Comparison of ENCODE assay signal across 29 mouse cellular contexts in the genomic region with DNA sequence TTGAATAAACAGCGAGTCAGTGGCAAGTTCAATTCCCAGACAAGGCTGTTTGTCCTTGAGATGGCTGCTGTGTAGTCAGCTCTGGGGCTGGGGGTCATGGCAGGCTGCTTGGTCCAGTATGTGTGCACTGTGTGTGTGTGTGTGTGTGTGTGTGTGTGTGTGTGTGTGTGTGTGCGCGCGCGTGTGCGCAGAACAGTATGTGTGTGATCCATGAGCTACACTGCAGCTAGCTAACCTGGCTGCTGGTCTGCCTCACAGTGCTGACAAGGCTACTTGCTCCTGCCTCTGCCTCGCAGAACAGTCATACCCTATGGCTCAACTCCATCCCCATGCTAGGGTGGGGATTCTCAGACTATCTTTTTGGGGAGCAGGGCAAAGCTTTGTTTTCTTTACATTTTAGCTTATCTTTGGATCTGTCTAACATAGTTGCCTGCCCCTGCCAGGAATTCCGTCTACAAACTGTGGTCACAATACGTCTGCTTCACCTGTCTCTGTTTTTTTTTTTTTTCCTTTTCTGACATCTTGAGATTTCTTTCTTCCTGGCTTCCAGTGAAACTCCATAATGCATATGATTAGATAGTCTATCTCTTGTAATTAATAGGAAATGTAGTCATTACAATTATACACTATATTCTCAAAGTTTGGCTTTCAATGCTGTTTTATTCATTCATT.
"Had no signal": no experiment of that assay in that cellular context is flagged by ENCODE, and none has a peak within 500 bp of the region (broad histone marks: within the 10 kb centered on the region; RNA-seq: fewer than 3 reads in every experiment).

No protein-coding gene starts in this region.

- H3K9ac ChIP-seq: limb, embryonic 12.5 days; limb, embryonic 13.5 days; limb, embryonic 15.5 days; liver, embryonic 12.5 days; liver, embryonic 13.5 days; liver, embryonic 14.5 days; liver, embryonic 15.5 days; liver, postnatal 0 days; lung, embryonic 14.5 days; lung, embryonic 15.5 days; midbrain, embryonic 12.5 days; midbrain, embryonic 13.5 days; midbrain, embryonic 15.5 days had no signal

- H3K4me3 ChIP-seq: limb, embryonic 10.5 days; limb, embryonic 12.5 days; limb, embryonic 13.5 days; limb, embryonic 15.5 days; liver, embryonic 12.5 days; liver, embryonic 13.5 days; liver, embryonic 15.5 days; lung, embryonic 15.5 days; megakaryocyte, embryonic 14.5 days; midbrain, embryonic 10.5 days; midbrain, embryonic 12.5 days; midbrain, embryonic 13.5 days; midbrain, embryonic 15.5 days; myocyte had no signal

- H3K4me1 ChIP-seq: limb, embryonic 10.5 days; limb, embryonic 12.5 days; limb, embryonic 13.5 days; limb, embryonic 15.5 days; liver, embryonic 12.5 days; liver, embryonic 13.5 days; liver, embryonic 15.5 days; lung, embryonic 15.5 days; megakaryocyte, embryonic 14.5 days; midbrain, embryonic 12.5 days had no signal

- H3K36me3 ChIP-seq: limb, embryonic 10.5 days; limb, embryonic 12.5 days; limb, embryonic 13.5 days; limb, embryonic 15.5 days; liver, embryonic 12.5 days; liver, embryonic 13.5 days; liver, embryonic 15.5 days; lung, embryonic 15.5 days; midbrain, embryonic 10.5 days; midbrain, embryonic 12.5 days; midbrain, embryonic 13.5 days; midbrain, embryonic 15.5 days had no signal

- H3K27me3 ChIP-seq: limb, embryonic 12.5 days; limb, embryonic 13.5 days; limb, embryonic 15.5 days; liver, embryonic 12.5 days; liver, embryonic 13.5 days; liver, embryonic 15.5 days; lung, embryonic 15.5 days; megakaryocyte, embryonic 14.5 days; midbrain, embryonic 12.5 days; midbrain, embryonic 13.5 days; midbrain, embryonic 15.5 days had no signal

- H3K27ac ChIP-seq: limb, embryonic 10.5 days; limb, embryonic 12.5 days; limb, embryonic 13.5 days; limb, embryonic 15.5 days; liver, embryonic 12.5 days; liver, embryonic 13.5 days; liver, embryonic 14.5 days; liver, embryonic 15.5 days; lung, embryonic 15.5 days; macrophage; midbrain, embryonic 10.5 days; midbrain, embryonic 12.5 days; midbrain, embryonic 13.5 days; midbrain, embryonic 15.5 days had no signal

- DNase-seq: left cerebral cortex, postnatal 4 days; liver; liver, embryonic 13.5 days; liver, postnatal 0 days; lung, adult 18-20 months; lung, adult 2 months; lung, embryonic 14.5 days; lung, postnatal 10 days; lung, postnatal 14 days; lung, postnatal 36 days; lung, postnatal 4 days; midbrain, embryonic 14.5 days had no signal

- H3K4me2 ChIP-seq: limb, embryonic 12.5 days; limb, embryonic 13.5 days; limb, embryonic 15.5 days; liver, embryonic 11.5 days; liver, embryonic 12.5 days; liver, embryonic 13.5 days; liver, embryonic 15.5 days; lung, embryonic 14.5 days; lung, embryonic 15.5 days; midbrain, embryonic 11.5 days; midbrain, embryonic 12.5 days; midbrain, embryonic 13.5 days; midbrain, embryonic 15.5 days had no signal

- H3K9me3 ChIP-seq: limb, embryonic 10.5 days; limb, embryonic 12.5 days; limb, embryonic 13.5 days; limb, embryonic 15.5 days; liver, embryonic 12.5 days; liver, embryonic 13.5 days; liver, embryonic 15.5 days; lung, embryonic 15.5 days; megakaryocyte, embryonic 14.5 days; midbrain, embryonic 10.5 days; midbrain, embryonic 12.5 days; midbrain, embryonic 13.5 days; midbrain, embryonic 15.5 days had no signal
